Mouse (Mus musculus): ENCODE results near the gene Gatd1.
"Not testable (repeated sequence)": the region's sequence is repeated elsewhere in the genome, so short reads cannot be mapped to it uniquely, and the experiment has no call there.

Gene Gatd1

GRCm38 (mm10) chr7:141413809-141414584 is at the start of gene Gatd1:
Gene Gatd1, minus strand, starts transcription at chr7:141414136.
- DNase-seq (ENCODE audit: low spot score): peak; percentile 100

GRCm38 (mm10) chr7:141462333-141462821 is 48.4 kb upstream of the Gatd1 start:
- DNase-seq (ENCODE audit: low spot score): no peak

GRCm38 (mm10) chr7:141461521-141462332 is 47.8 kb upstream of the Gatd1 start:
- no peak for DNase-seq (ENCODE audit: low spot score)

DNA sequence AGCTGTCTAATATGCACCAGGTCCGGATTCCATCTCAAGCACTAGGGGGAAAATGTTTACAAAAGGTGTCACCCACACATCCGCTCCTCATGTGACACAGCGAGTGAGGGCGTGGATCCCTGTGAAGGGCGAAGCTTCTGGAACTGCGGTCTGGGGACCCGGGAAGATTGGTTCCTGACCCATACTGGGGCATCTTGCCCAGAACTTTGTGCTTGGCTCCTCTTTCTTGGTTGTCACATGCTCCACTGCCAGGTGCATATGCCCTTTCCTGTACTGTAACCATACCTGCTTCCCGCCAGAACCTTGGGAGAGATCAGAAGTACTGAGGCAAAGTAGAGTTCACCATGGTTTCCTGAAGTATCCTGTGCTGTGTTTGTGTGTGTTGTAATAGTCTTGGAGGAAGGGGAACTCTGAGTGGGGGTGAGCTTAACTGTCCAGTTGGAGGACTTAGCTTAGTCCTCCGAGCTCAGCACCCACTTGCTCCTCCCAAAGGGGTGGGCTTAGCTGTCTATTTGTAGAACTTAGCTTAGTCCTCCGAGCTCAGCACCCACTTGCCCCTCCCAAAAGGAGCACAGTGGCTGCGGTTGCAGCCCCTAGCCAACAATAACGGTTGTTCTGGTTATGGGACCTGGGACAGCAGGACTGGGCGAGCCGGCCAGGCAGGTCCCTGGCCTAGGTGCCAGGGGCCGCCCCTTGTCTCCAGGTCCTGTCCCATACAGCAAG is 46.6 kb upstream of the Gatd1 start, which contains the start of gene Cracr2b:
TSS of gene Cracr2b (plus strand) at position 704 of the 723 bp plus-strand sequence.
- DNase-seq (ENCODE audit: low spot score): no peak

DNA sequence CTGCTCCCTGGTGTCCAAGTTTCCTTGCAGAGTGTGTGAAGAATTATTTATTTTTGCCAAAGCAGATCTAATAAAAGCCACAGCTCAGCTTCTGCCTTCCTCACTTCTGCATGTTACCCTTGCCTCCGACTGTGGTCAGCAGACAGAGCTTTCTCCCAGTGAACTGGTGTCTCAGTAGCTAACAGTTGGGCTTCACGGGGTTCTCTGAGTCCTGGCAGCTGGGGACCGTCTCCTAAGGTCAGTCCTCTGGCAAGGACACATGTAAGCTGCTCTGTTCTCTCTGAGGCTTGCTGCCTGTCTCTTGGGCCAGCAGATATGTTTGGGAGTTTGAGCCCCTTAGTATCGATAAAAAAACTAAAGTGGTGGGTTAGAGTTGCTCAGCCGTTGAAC is 46.1 kb upstream of the Gatd1 start:
- DNase-seq (ENCODE audit: low spot score): no peak

- DNase-seq (ENCODE audit: low spot score): no peak
Measured at GRCm38 (mm10) chr7:141459301-141459711, 45.4 kb upstream of the Gatd1 start.

DNA sequence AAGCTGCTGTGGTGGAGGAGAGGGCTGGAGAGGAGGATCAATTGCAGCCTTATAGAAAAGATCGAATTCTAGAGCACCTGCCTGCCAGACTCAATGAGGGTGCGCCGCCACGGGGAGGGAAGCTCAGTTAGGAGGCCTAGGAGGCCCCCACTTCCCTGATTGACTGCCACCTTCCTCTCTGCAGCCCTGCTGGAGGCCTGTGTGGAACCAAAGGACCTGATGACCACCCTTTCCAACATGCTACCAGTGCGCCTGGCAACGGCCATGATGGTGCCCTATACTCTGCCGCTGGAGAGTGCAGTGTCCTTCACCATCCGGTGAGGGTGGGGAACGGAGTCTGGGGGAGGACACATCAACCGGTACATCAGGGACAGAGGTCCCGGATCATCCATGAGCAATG is 44.7 kb upstream of the Gatd1 start:
- DNase-seq (ENCODE audit: low spot score): no peak

- peak; percentile 63 for DNase-seq (ENCODE audit: low spot score)
Measured at GRCm38 (mm10) chr7:141457986-141458660, 44.2 kb upstream of the Gatd1 start.

DNA sequence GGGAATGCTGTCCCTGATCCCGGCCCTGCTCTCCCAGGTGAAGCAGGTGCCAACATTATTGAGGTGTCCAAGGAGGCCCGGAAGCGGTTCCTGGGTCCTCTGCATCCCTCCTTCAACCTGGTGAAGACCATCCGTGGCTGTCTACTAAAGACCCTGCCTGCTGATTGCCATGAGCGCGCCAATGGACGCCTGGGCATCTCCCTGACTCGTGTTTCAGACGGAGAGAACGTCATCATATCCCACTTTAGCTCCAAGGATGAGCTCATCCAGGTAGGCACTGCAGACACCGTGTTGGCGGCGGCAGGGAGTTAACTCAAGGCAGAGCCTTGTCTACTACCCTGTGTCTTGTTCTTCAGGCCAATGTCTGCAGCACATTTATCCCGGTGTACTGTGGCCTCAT is 43.3 kb upstream of the Gatd1 start:
- DNase-seq (ENCODE audit: low spot score): no peak

GRCm38 (mm10) chr7:141456739-141457138 is 42.8 kb upstream of the Gatd1 start:
- no peak for DNase-seq (ENCODE audit: low spot score)

- DNase-seq (ENCODE audit: low spot score): peak; percentile 78
Measured at GRCm38 (mm10) chr7:141455610-141456314, 41.8 kb upstream of the Gatd1 start.

DNA sequence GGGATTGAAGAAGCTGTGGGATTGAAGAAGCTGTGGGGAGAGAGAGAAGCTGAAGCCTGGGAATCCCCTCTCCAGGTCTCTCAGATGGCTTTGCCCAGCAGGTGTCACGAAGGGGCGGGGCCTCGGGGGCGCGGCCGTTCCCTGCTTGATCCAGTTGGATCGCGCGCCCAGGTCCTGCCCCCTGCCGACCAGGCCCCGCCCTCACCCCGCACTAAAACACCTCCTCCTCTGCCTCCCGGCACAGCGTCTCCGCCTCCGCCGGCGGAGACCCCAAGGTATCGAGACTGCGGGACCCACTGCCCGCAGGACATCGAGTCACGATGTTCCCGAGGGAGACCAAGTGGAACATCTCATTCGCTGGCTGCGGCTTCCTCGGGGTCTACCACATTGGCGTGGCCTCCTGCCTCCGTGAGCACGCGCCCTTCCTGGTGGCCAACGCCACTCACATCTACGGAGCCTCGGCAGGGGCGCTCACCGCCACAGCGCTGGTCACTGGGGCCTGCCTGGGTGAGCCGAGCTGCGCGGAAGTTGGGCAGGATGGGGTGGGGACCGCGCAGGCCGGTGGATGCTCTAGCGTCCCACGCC is 41.1 kb upstream of the Gatd1 start, which contains the start of gene Pnpla2:
TSS of gene Pnpla2 (plus strand) at position 232 of the 585 bp plus-strand sequence.
- peak; percentile 93 for DNase-seq (ENCODE audit: low spot score)

GRCm38 (mm10) chr7:141453636-141454035 is 39.7 kb upstream of the Gatd1 start:
- no peak for DNase-seq (ENCODE audit: low spot score)

GRCm38 (mm10) chr7:141451928-141452327 is 38.0 kb upstream of the Gatd1 start:
- no peak for DNase-seq (ENCODE audit: low spot score)

- DNase-seq (ENCODE audit: low spot score): peak; percentile 96
Measured at GRCm38 (mm10) chr7:141447110-141447991, 33.4 kb upstream of the Gatd1 start, which contains the start of gene Rplp2. Gene Rplp2, plus strand, starts transcription at chr7:141447370.

- not testable (repeated sequence) for DNase-seq (ENCODE audit: low spot score)
Measured at GRCm38 (mm10) chr7:141446374-141446773, 32.4 kb upstream of the Gatd1 start.

GRCm38 (mm10) chr7:141443828-141444237 is 29.9 kb upstream of the Gatd1 start, which contains the start of gene Pidd1:
Gene Pidd1, minus strand, starts transcription at chr7:141444025.
- peak; percentile 91 for DNase-seq (ENCODE audit: low spot score)

- DNase-seq (ENCODE audit: low spot score): peak; percentile 76
Measured at GRCm38 (mm10) chr7:141443081-141443821, 29.3 kb upstream of the Gatd1 start.

- no peak for DNase-seq (ENCODE audit: low spot score)
Measured at GRCm38 (mm10) chr7:141442199-141442598, 28.3 kb upstream of the Gatd1 start.

Data from embryo, embryonic 10 days (tissue).